Mouse (Mus musculus) R1 (cell line): Measurements from ENCODE around the gene Hoxa7.

Source experiments
- DNase-seq: peaks from one replicate; pipeline ENCODE4 v3.0.0-alpha.2; 2018; ENCODE audit warnings: low read depth, low spot score

The Hoxa7 gene

DNA sequence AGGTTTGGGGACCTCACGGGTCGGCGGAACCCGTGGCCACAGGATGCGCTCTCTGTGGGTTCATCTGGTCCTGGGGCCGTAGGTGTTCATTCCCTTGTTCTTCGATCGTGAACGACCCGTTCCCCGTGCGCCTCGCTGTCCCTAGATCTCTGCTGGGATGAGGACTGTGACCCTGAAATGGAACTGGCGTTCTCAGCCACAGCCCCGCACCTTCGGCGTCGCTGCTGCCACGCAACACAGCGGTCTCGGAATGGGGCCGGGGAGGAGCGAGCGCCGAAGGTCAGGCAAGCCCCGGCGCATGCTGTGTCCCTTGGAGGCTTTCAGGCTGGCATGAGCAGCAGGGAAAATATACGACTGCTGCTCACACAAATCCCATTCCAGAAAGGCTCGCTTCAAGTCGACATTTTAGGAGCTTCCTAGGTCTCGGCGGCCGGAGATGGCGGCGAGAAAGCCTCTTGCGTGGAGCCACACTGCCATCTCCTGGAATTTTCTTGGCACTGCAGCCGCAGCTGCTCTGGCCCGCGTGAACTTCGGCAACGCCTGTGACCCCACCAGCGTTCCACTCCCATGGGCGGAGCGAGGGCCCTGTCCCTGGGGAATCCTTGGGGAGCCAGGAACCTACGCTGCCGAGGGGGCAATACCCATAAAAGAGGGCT, at the start of gene Hoxa7:
Gene Hoxa7, minus strand, starts transcription at position 518 of the 656 bp plus-strand sequence.
- peak; percentile 88 for DNase-seq

DNA sequence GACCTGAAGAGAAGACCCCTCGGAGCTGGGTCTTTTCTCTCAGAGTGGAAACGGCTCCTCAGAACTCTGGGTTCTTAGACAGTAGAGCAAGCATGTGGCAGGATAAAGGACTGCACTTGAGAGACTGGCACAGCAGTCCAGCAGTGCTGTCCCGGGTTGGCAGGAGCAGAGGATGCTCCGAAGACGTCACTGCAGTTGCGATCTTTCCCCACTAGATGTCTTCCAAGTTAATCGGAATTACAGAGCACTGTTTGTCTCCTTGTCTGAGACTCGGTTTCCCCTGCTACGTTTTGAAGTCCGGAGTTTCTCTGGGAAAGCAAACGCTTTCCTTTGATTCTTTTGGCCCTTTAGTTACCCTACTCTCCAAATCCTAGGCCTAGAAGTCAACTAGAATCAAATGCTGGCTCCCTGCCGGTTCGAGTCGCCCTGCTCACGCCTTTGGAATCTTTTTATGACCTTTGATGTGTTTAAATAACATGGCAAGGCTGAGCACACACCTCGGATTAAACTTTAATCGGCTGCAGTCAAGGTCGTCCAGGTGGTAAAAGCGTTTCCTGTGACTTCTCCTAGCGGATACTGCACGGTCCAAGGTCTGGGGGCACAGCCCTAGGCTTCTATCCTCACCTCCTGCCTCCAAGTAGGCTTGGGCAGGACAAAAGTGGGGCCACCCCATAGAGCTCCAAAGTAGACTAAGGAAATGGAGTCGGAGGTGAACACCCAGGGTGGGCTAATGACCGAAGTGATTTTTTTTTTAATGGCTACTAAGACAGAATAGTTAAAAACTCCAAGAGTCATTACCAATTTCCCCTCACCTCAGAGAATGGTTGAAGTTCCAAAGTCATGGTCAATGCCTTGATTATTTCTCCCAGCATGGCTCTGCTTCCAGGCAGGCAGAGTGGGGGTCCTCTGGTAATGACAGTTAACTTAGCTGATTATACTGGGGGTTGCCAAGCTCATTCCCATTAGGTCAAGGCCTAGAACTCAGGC, 49.1 kb upstream of the Hoxa7 start:
- peak; percentile 69 for DNase-seq

DNA sequence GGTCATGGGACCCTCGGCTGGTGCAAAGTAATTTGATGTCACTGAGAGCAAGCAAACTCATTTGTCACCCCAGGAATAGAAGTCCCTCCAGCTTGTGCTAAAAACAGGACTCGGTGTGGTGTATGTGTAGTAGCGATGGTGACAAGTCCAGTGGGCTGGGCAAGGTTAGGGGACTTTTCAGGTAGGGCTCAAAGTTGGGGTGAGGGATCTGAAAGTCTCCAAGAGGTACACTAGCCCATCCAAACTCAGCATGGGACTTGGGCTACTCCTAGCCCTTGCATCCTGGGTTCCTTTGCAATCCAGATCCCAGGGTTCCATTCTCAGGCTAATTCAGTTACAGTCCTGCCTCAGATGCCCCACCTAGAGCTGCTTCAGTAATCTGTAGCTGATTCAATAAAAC, 47.1 kb upstream of the Hoxa7 start:
- no peak for DNase-seq

DNA sequence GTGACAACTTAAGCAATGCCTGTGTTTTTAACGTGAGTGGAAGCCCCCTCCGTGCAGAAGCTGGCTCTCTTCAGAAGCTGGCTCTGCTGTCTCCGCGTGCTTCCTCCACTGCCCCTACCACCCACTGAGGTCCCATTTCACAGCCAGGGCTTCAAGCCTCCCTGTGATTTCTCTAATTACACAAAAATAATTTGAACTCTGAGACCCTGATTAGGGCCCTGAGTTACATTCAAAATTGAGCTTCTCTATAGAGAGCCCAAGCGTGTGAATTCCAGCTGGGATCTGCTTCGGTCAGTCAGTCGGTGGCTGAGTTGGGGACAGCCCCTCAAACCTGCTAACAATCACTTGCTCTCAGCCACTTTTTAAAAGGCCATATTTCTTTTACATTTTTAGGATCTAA, 46.7 kb upstream of the Hoxa7 start:
- no peak for DNase-seq

DNA sequence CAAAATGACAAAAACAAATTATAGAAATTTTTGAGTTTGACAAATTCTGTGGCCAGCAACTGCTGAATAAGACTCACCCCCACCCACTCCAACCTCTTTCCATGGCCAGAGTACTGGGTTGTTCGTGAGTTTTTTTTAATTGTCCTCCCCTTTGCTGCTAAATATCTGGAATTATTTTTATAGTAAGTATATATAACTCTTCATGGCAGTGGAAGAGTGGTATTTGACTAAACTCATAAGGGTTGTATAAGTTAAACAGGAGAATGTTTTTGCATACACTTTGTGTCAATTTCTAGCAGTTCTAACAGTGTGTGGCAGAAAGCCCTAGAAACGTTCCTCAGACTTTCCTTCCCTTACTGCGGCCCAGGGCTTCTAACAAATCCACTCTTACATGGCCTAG, 46.0 kb upstream of the Hoxa7 start:
- DNase-seq = no peak

DNA sequence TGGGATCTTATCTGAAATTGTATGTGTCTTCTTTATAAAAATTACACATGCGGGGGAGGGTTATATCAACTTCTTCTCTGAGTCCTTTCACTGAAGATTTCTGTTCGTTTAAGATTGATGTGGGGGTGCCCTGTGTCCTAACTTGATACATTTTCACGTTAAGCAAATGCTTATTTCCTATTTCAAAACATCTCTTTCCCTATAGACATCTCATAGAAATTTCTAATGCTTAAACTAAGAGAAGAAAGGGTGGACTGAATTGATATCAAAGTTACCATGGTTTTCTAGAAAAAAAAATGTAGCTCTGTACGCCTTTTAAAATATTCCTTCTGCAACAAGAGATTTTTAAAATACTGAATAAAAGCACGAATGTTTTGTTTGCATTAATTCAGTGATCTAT, 45.6 kb upstream of the Hoxa7 start:
- no peak for DNase-seq

DNA sequence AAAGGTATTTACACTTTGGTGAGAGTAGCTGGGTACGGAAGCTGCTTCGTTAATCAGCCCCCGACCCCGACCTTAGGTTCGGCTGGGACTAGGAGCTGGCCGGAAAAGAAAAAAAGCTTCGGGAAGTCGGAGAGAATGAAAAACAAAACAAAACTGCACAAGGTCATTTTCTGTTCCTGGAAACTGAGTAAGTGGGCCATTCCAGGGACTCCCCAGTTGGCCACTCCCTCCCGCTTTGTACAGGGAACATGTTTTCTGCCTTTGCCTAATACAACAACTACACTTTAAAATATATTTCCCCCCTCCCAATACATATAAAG, 45.0 kb upstream of the Hoxa7 start:
- no peak for DNase-seq

DNA sequence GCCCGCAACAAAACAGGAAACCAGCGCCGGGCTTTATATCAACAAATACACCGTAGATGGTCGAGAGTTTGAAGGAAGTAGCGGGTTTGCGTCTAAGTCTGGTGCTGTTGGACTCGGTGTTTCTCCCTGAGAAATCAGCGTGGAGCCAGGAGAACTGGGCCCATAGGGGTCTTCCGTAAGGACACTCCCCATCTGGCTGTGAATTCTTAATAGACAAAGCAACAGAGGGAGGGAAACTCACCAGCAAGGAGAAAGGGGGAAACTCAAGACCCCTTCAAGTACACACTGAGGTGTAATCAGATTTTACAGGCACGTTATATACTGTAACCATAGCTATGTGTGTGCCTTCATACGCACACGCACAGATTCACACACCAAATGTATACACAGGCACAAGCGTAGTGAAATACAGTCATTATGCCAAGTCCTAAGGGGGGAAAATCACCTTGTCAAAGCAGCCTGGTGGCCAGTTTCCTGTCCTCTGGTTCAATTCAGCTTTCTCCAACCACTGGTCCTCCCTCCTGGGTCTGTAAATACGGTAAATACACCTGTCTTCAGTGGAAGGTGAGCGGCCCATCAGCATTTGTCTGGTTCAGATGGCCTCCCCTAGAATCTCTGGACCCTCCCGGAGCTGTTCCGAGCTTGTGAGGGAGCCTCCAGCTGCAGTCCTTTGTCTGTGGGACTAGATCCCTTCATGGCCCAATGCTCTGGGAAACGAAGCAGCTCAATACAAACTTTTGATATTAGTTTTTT, 44.4 kb upstream of the Hoxa7 start:
- DNase-seq = no peak

DNA sequence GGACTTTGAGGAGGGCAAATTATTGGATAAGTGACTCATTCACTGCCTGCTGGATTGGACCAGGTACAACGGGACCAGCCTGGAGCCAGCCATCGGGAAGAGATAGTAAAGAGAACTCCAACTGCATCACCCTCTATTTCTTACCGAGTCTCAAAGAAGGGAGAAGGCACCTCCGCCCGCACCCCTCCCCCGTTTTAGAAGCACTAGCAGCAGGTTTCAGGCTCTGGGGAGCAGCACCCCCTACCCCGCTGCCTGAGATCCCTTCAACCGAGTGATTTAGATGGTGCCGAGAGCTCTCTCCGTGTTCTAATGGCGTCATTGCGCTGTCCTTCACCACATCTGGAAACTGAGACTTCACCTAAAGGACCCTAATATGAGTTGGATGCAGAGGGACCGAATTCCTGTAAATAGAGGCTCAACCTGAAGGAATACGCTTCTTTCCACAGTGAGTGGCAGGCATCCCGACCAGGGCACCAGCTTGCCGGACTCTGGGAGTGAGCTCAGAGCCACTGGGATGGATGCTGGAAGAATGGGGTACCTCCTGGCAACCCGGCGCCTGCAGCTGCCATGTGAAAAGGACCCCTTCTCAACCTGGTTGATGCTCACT, 43.8 kb upstream of the Hoxa7 start:
- DNase-seq = no peak

DNA sequence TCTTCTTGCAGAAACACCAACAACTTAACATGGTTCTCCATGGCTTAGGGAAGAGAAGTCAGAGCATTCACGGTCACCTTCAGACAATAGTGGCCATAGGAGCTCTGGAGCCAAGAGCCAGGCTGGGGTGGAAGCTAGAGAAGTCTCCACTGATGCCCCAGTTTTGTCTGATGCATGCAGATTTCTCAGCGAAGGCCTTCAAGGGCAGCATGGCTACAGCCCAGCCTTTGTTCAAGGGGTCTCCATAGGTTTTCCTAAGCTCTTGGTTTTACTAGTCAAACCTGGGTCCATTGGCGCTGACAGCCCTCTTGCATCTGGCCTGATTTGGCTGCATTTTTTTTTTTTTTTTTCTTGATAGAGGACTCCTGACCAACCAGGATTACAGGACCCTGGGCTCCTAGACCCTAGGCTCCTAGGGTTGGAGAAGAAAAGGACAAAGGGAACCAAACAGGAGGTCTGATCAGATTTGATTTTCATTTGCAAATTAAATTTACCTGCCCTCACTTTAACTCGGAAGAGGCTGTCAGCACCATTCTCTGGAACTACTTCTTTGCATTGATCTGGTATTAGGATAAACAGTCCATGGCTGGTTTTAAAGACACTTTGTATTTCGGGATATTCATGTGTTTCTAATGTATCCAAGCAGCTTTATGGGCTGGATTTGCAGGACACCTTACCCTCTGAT, 42.6 kb upstream of the Hoxa7 start:
- no peak for DNase-seq

DNA sequence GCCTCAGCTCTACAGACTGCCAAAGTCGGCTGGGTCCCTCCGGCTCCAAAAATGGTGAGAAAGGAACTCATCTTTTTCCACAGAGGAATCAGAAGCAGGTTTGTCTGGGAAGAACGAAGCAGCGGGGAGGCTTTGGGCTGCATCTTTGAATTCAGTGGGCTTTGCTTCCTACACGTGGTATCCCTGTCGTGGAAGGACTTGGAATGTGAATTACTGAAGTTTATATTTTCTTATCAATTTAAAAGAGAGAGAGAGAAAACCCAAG, 41.6 kb upstream of the Hoxa7 start:
- DNase-seq = no peak

DNA sequence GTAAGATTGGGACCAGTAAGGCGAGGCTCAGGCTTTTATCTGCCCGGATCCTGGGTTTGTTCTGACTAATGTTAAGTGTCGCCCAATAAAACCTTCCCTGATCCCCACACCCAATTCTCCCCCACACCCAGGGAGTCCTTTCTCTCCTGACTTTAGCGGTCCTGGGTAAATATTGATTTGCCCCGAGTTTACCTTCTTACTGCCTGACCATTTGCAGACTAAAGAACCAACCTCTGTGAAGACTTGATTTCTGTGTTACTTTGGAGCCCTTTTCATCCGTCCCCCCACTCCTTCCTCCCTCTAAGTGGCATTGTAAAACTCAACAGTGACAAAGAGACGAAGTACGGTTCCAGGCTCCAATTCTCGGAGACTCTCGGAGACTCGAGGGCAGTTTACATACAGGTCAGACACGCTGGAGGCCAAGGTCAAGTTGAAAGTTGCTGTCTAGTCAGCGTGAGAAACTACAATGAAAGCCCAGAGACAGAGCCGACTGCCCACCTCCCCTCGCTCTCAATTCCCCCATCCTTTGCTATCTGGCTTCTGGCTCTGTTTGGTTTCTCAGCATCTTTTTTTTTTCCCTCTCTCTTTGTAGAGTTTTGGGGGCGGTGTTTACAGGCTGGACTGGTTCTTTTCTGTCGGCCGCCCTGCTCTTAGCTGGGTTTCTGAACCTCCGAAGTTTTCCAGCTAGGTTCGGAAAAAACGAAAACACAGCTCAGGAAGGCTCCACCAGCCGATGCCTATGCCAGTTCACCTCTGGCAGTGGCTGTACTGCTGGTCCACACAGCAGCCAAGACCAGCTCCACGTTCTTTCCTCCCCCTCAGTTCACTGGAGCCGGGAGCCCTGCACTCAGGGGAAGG, 41.0 kb upstream of the Hoxa7 start:
- DNase-seq = peak; percentile 25

DNA sequence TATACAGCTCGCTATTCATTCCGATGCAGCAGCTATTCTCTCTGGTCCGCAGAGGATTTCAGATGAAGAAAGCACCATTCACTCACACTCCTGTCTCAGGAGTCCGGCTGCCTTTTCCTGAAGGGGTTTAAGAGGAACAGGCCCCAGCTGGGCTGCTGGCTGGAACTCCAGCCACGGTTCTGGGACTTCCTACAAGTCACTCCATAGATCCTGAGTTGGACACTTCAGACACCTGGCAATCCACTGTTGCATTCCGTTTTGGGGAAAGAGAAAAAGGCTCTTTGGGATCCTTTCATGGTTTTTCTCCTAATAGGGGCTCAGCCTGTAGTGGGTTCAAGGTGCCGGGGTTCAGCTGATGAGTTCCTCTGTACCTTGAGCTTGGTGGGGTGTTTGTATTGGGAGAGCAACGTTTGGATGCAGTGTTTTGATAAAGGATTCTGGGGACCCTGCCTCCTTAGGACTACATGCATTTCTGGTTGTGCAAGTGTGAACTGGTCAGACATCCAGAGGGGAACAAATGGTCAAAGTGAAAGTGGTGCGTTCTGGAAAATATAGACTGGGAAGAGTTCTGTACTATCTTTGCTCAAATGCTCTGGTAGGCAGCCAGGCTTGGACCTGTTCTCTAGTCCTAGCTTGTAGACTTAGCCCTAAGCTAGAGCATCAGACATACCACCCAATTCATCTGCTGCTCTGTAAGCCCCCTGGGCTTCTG, 40.3 kb upstream of the Hoxa7 start:
- DNase-seq = peak; percentile 26

DNA sequence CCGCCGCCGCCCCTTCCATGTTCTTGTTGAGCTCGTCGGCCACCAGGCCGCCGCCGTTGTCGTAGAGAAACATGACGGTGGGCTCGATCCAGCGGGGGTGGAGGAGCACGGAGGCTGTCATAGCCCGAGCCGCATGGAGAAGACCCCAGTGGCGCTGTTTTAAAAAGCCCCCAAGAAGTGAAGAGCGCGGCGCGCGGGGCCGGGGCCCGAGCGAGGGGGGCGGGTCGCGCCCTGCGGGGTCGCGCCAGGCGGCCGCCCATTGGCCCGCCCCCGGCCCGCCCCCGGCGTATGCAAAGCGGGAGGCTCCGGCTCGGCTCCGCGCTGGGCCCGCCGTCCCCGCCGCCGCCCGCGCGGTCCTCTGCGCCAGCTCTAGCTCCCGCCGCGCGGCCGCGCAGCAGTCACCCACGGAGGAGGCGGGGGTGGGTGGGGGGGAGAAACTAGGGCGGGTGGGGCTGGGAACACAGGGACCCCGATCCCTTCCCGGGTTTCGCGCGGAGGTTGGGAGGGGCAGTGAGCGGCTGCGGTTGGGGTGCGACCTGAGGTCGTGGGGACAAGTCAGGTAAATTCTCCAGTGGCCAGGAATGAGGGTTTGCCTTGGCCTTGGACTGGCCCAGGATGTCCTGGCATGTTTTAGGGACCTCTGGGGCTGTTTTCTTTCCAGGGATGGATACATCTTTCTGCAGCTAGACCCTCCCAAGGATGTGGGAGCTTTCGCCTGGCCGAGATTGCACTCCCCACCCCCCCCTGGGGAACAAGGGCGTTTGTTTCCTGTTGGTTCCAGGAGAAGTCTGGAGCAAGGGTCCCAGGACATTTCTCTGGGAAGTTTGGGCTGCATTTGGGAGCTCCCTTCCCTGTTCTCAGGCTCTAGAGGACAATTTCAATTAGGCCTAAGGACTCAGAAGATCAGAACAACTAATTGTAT, 39.3 kb upstream of the Hoxa7 start, which contains the start of gene Hoxa13:
Gene Hoxa13, minus strand, starts transcription at position 227 of the 922 bp plus-strand sequence.
- peak; percentile 58 for DNase-seq

DNA sequence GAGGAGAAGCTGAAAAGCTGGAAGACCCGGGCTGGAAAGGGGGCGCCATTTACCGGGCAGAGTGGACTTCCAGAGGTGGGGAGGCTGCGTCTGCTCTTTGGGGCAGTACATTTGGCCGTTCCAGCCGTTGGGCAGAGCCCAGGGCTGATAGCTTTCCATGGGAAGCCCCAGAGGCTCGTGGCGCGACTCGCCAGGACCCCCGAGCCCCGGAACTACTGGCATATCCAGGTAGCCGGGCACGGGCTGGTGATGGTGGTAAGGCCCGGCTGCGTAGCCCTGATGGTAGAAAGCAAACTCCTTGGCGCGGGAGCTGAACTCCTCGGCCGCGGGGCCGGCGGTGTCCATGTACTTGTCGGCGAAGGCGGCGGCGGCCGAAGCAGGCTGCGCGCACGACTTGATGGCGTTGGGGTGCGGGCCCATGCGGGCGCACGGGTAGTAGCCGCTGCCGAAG, 38.2 kb upstream of the Hoxa7 start:
- peak; percentile 43 for DNase-seq

DNA sequence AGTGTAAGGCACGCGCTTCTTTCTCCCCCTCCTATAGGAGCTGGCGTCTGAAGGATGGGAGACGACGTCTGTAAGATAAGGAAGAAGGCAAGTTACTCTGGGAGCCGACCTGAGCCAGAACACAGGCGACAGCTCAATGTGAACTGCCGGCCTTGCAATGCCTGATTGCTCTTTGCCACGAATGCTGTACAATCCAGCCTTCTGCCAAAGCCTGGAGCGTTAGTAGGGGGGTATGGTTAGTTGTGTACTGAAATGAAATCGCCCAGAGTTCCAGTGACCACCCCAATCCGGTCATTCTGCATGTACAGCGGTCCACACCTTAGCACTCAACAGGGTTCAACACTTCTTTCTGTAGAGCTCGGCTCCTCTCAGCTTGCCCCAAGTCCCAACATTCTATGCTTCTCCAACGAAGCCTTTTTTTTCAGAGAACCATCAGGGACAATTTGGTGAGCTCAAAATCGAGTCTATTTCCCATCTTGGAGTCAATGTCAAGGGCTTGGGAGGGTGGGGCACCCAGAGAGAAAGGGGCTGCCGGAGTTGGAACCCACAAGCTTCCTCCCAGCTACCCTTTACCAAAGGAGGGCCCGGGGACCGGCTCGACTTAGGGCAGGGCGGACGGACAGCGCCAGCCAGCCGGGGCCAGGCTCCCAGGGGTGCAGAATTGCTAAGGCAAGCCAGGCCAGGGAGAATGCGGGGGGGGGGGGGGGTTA, 37.6 kb upstream of the Hoxa7 start:
- DNase-seq = peak; percentile 35

DNA sequence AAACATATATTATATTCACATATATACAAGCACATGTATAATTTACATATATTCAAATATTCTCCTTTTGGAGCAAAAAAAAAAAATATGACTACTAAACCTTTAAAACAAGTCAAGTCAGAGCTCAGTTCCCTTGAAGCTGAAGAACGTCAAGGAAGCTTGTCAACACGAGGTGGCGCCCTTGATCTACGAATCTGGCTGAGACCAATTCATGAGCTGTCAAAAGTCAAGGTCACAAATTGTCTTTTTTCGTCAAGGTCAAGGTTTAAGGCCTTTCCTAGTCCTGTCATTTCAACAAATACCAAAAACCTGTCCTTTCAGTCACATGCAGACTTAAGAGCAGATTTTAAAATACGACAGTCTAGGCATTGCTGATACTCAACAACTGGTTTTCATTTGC, 35.3 kb upstream of the Hoxa7 start:
- peak; percentile 72 for DNase-seq
